Mouse (Mus musculus) stomach, postnatal 0 days (tissue): Measurements from ENCODE around the gene Zranb1. TPM values are rescaled to one million over a fixed set of nuclear protein-coding genes. Genes with fewer than 3 reads are reported as not detected.

Experiments used
- ATAC-seq: fragments of 200-750 bp; cut with Nextera tagmentation; 2 replicates; pipeline ENCODE4 v1.8.0; 2017; ENCODE audit not compliant: low FRiP score, low TSS enrichment
- DNase-seq: peaks from one replicate; pipeline ENCODE4 v3.0.0-alpha.2; 2016; ENCODE audit warnings: low spot score
- H3K27ac ChIP-seq: fragments of 300-500 bp; sonication (generic); replicated peaks from 2 replicates; pipeline ENCODE4 v1.5.1; 2014; ENCODE audit warnings: mild to moderate bottlenecking, control low read depth
- H3K27me3 ChIP-seq: fragments of 300-500 bp; sonication (generic); 2 replicates; pipeline ENCODE4 v1.6.1; 2014; ENCODE audit warnings: low read length; ENCODE audit not compliant: control insufficient read depth, insufficient read depth
- H3K36me3 ChIP-seq: fragments of 300-500 bp; sonication (generic); 2 replicates; pipeline ENCODE4 v1.6.1; 2014; ENCODE audit warnings: low read length, mixed read lengths; ENCODE audit not compliant: control insufficient read depth, insufficient read depth
- H3K4me1 ChIP-seq: fragments of 300-500 bp; sonication (generic); replicated peaks from 2 replicates; pipeline ENCODE4 v1.6.1; 2014; ENCODE audit warnings: antibody characterized with exemption; ENCODE audit not compliant: control insufficient read depth, insufficient read depth
- H3K4me2 ChIP-seq: fragments of 300-500 bp; sonication (generic); replicated peaks from 2 replicates; pipeline ENCODE4 v1.6.1; 2014; ENCODE audit warnings: low read depth, mild to moderate bottlenecking, control low read depth, moderate library complexity
- H3K4me3 ChIP-seq: fragments of 300-500 bp; sonication (generic); 2 replicates; pipeline ENCODE4 v1.5.1; 2014; ENCODE audit warnings: low read depth, low read length, control low read depth
- H3K9ac ChIP-seq: fragments of 300-500 bp; sonication (generic); 2 replicates; pipeline ENCODE4 v1.6.1; 2014; ENCODE audit warnings: mild to moderate bottlenecking, low read length, control low read depth, mixed read lengths
- H3K9me3 ChIP-seq: fragments of 300-500 bp; sonication (generic); 2 replicates; pipeline ENCODE4 v1.6.1; 2016; ENCODE audit warnings: low read length; ENCODE audit not compliant: control insufficient read depth
- CTCF ChIP-seq: IDR thresholded peaks from 2 replicates; pipeline ENCODE4 v1.5.1; 2016; ENCODE audit warnings: antibody characterized with exemption, low read depth, mild to moderate bottlenecking, moderate library complexity
- EP300 ChIP-seq: optimal IDR thresholded peaks from 2 replicates; pipeline ENCODE3; 2016; ENCODE audit warnings: antibody characterized with exemption
- WGBS: fragments of 180-500 bp; shearing (Covaris S2); extraction: QIAGEN DNeasy Blood & Tissue Kit; methylation state at CpG from one replicate; pipeline ENCODE4 v1.1.7; 2014; 5-methylcytosine and 5-hydroxymethylcytosine counted together
- polyA plus RNA-seq: library from polyadenylated mRNA; unstranded; fragments of >200 nt; fragmentation: Nextera tagmentation; extraction: Ambion mirVana; gene quantifications from 2 replicates; pipeline ENCODE4 v1.2.1, GENCODE M21; 2015

The Zranb1 gene
- polyA plus RNA-seq, 1 experiment from 2014 or later = 16.9 TPM

- H3K9ac ChIP-seq = no peak overlapping the region
- no peak overlapping the region for H3K27ac ChIP-seq
- no peaks in the 10 kb centered on the region for H3K4me1 ChIP-seq
- H3K4me3 ChIP-seq = no peak overlapping the region
- WGBS = 87% methylated on average over 1 of the region's 1 CpGs
- no peaks in the 10 kb centered on the region for H3K27me3 ChIP-seq
- TF ChIP-seq CTCF (no peak), EP300 (no peak)
- DNase-seq (no peak), ATAC-seq (no peak)
- H3K4me2 ChIP-seq = no peak overlapping the region
- no peaks in the 10 kb centered on the region for H3K9me3 ChIP-seq
- H3K36me3 ChIP-seq = no peaks in the 10 kb centered on the region
Observed at GRCm38 (mm10) chr7:132893336-132893735, 37.6 kb upstream of the Zranb1 start.

- no peaks in the 10 kb centered on the region for H3K9me3 ChIP-seq
- no peaks in the 10 kb centered on the region for H3K27me3 ChIP-seq
- 60% methylated on average over 7 of the region's 7 CpGs for WGBS
- H3K4me2 ChIP-seq = no peak overlapping the region
- H3K36me3 ChIP-seq = no peaks in the 10 kb centered on the region
- TF ChIP-seq EP300 (no peak), CTCF (no peak)
- ATAC-seq (0 out of 2 replicates have a peak, but pooled peaks have one; percentile 12), DNase-seq (no peak)
- H3K4me1 ChIP-seq = no peaks in the 10 kb centered on the region
- H3K9ac ChIP-seq = no peak overlapping the region
- H3K27ac ChIP-seq = 0 out of 2 replicates have a peak overlapping the region, but pooled peaks have one; percentile 30
- H3K4me3 ChIP-seq = no peak overlapping the region
Observed at GRCm38 (mm10) chr7:132894841-132895555, 35.9 kb upstream of the Zranb1 start.

- H3K9me3 ChIP-seq = no peaks in the 10 kb centered on the region
- no peak overlapping the region for H3K27ac ChIP-seq
- no peak overlapping the region for H3K4me2 ChIP-seq
- WGBS = 83% methylated on average over 9 of the region's 9 CpGs
- H3K4me3 ChIP-seq = no peak overlapping the region
- no peaks in the 10 kb centered on the region for H3K36me3 ChIP-seq
- H3K4me1 ChIP-seq = no peaks in the 10 kb centered on the region
- DNase-seq (no peak), ATAC-seq (no peak)
- H3K27me3 ChIP-seq = no peaks in the 10 kb centered on the region
- H3K9ac ChIP-seq = no peak overlapping the region
- no peak for TF ChIP-seq EP300
- TF ChIP-seq CTCF = no peak
Observed at GRCm38 (mm10) chr7:132896206-132896815, 34.6 kb upstream of the Zranb1 start.

- no peaks in the 10 kb centered on the region for H3K4me1 ChIP-seq
- 88% methylated on average over 10 of the region's 10 CpGs for WGBS
- TF ChIP-seq EP300 (no peak), CTCF (peak; percentile 38)
Observed at GRCm38 (mm10) chr7:132897258-132897657, 33.7 kb upstream of the Zranb1 start.

GRCm38 (mm10) chr7:132898234-132898633, 32.7 kb upstream of the Zranb1 start:
- Histone ChIP-seq H3K4me1 (no peaks in the 10 kb centered on the region), H3K9ac (no peak overlapping the region), H3K4me3 (no peak overlapping the region), H3K4me2 (no peak overlapping the region), H3K27me3 (no peaks in the 10 kb centered on the region), H3K27ac (no peak overlapping the region), H3K9me3 (no peaks in the 10 kb centered on the region), H3K36me3 (no peaks in the 10 kb centered on the region)
- 86% methylated on average over 2 of the region's 2 CpGs for WGBS
- ATAC-seq (no peak), DNase-seq (no peak)
- TF ChIP-seq CTCF = peak; percentile 68
- TF ChIP-seq EP300 = no peak

More at GRCm38 (mm10) chr7:132897258-132897657, 33.7 kb upstream of the Zranb1 start:
- Histone ChIP-seq H3K4me2 (no peak overlapping the region), H3K9me3 (no peaks in the 10 kb centered on the region), H3K4me3 (no peak overlapping the region), H3K36me3 (no peaks in the 10 kb centered on the region), H3K27ac (no peak overlapping the region), H3K27me3 (no peaks in the 10 kb centered on the region), H3K9ac (no peak overlapping the region)
- no peak for ATAC-seq
- no peak for DNase-seq
